Mouse (Mus musculus) heart, postnatal 0 days (tissue): Measurements from ENCODE around the gene Slc16a9.

Experiments used
- CTCF ChIP-seq: IDR thresholded peaks from 2 replicates; pipeline ENCODE4 v1.5.1; 2016; ENCODE audit warnings: antibody characterized with exemption, control low read depth, low read depth
- EP300 ChIP-seq: IDR thresholded peaks from 2 replicates; pipeline ENCODE4 v1.6.1; 2016; ENCODE audit warnings: antibody characterized with exemption, low read depth

DNA sequence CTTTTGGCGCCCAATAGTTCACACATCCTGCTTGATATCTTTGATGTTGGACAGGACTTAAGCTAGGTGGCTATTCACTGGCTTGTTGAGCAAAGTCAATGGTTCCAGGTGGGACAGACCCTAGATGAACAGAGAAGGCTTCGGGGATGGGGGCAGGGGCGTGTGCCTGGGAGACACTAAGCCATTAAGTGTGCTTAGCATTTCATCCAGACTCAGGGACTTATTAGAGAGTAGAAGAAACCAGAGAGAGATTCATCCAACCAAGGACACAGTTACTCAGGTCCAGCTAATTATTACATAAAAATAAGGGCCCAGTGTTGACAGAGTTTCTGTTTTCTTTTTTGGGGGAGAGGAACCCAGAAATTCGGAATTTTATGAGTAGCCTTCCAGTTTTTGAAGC, 5.5 kb downstream of the Slc16a9 start:
- TF ChIP-seq CTCF (no peak), EP300 (no peak)
